Mouse (Mus musculus): Measurements from ENCODE around the gene Gigyf2.

The Gigyf2 gene

DNA sequence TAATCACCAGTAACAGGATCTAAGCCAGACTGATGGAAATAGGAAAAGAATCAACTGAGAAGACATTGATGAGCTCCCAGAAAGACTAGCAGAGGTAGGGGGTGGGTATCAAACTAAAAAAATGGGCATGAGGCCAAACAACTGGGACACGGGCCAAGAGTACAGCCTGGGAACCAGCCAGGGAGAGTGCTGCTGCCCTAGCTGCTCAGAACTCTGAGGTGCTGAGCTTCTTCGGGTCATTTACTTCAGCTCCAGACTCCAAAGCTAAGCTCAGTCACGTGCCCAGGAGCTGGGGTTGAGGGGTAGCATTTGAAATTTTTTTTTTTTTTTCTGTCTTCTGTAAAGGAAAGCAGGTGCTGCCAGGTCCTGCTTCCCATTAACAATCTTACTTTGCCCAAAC is 10.1 kb upstream of the Gigyf2 start:
- DNase-seq (ENCODE audit: extremely low spot score, low spot score) = no peak

DNA sequence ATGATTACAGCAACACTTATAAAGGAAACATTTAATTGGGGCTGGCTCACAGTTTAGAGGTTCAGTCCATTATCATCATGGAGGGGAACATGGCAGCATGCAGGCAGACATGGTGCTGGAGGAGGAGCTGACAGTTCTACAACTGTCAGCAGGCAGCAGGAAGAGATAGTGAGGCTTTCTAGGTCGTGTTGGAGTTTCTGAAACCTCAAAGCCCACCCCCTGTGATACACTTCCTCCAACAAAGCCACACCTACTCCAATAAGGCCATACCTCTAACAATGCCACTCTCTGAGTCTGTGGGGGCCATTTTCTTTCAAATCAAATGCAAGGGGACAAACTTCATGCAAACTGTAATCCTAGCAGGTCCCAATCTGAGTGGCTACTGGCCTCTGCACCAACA is 5.7 kb upstream of the Gigyf2 start:
- DNase-seq (ENCODE audit: extremely low spot score, low spot score) = no peak

DNA sequence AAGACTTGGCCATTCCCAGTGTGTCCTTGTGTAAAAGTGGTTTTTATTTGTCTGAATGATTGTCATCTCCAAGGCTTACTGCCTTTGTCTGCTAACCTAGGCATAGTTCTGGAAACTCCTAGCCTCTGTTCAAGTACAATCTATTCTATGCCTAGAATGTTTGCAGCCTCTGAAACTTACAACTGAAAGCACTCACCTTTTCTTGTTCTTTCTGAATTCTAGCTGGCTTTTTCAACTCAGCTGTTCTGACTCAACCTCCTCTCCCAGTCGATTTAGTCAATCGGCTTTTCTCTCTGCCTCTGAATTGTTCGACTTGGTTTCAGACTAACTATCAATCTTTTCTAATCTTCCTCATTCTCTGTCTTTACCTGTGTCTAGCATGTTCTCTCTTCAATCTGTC is 4.0 kb upstream of the Gigyf2 start:
- no peak for DNase-seq (ENCODE audit: extremely low spot score, low spot score)

DNA sequence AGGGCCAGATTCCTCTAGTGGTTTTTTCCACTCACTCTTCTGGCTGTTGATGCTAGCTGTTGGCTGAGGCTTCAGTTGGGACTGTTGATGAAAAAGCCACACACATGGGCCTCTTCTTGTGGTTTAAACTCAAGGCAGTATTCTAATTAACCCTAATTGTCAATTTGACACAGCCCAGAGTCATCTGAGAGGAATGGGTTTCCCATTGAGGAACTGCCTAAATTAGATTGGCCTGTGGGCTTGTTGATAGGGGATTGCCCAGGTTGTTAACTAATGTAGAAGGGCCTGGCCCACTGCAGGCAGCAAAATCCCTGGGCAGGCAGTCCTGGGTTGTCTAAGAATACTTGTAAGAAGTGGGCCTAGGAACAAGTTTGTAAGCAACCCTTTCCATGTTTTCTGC is 2.1 kb upstream of the Gigyf2 start:
- no peak for DNase-seq (ENCODE audit: extremely low spot score, low spot score)

DNA sequence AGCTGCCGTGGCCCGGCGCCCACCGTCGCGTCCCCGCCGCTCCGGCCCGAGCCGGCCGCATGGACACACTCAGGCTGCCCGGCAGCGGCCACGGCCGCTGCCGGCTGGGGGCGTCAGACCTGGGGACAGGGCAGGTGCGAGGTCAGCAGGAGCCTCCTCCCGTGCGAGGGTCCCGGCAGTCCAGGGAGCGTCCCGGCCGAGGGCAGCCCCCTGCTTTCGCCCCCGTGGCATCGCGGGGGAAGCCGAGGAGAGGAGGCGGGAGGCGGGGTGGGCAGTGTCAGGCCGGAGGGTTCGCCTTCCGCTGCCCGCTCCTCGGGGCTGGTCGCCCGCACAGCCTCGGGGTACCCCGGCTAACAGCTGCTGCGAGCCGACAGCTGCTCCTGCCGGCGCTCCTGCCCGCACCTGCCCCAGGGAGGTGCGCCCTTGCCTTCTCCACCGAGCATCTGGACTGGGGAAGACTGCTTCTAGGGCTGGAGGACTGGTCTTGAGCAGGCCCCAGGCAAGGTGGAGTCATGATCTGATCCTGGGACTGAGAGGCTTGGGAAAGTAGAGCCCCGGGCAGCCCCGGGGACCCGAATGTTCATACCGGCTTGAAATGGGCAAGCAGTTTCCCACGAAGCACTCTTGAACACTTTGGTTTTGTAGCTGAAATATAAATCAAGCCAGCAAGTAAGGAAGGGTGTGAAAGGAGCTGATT is 515 bp downstream of the Gigyf2 start:
- no peak for DNase-seq (ENCODE audit: extremely low spot score, low spot score)

DNA sequence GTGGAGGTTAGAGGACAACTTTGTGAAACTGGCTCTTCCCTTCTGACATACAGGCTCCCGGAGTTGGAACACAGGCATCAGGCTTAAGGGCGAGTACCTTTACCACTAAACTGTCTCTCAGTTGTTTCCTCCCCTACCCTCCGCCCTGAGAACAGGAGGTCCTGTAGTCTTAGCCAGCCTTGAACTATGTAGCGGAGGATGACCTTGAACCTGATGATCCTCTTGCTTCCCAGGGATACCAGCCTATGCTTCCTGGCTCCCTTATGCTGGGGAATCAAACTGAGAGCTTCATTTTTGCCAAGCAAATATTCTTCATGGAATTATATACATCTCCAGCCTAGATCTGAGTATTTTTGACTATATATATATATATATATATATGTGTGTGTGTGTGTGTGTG is 5.0 kb downstream of the Gigyf2 start:
- no peak for DNase-seq (ENCODE audit: extremely low spot score, low spot score)

DNA sequence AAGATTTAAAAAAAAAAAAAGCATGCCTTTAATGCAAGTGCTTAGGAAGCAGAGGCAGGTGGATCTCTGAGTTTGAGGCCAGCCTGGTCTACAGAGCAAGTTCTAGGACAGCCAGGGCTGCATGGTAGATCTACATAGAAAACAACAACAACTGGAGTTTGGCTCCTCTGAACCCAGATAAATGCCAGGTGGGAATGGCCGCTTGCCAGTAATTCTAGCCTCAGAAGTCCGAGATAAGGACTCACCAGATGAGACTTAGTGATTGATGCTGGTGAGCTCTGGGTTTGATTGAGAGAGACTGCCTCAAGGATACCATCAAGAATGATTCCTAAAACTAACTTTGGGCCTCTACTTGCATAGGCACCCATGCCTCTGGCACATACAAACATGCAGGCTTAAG is 23.8 kb downstream of the Gigyf2 start:
- DNase-seq (ENCODE audit: extremely low spot score, low spot score) = no peak

DNA sequence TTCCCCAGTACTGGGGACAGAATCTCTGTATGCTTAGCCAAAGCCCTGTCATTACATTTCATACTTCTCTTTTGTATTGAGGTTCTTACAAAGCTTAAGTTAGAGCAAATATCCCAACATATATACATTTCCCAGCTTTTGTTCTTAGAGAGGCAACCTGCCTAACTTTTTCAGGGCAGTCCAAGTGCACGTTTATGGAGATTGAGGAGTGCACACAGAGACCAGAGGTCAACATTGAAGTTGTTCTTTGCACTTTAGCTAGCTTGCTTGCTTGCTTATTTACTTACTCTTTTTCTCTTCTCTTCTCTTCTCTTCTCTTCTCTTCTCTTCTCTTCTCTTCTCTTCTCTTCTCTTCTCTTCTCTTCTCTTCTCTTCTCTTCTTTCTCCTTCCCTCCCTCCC is 33.5 kb downstream of the Gigyf2 start:
- no peak for DNase-seq (ENCODE audit: extremely low spot score, low spot score)

DNA sequence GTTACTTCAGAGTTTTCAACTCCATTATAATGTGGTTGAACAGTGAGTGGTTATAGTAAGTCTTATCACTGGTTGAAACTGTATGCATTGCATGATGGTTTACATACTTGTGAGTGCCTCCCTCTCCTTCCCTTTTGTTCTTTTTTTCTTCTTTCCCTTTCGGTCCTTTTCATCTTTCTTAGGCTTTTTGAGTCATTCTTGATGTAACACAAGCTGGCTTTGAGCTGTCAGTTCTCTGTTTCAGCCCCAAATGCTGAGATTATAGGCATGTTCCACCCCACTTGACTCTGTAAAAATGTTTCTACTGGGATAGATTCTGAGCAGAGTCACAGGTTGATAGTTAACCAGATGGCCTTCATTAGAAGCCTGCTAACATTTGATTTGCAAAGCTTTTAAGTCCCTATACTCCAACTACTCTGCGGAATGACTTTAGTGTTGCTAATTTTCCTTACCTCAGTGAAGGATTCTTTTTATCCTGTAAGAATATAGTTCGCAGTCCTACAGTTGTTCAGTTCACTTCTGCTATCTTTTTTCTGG is 51.3 kb downstream of the Gigyf2 start:
- no peak for DNase-seq (ENCODE audit: extremely low spot score, low spot score)

DNA sequence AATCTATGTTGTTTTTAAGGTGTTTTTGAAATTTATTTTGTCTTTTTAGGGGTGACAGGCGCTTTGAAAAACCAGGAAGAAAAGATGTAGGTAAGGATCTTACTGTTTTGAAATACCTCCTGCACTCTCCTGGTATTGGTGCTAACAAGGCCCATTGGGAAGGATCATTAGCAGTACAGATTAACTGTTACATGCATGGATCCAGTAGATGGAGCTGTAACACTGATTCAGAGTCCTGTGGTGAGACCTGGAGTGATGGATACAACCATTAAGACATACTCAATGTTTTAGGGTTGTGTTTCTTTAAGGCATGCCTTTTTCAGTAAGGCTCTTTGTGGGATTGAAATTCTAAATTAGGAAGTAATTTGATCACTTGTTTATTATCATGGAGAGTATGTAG is 53.1 kb downstream of the Gigyf2 start:
- no peak for DNase-seq (ENCODE audit: extremely low spot score, low spot score)

DNA sequence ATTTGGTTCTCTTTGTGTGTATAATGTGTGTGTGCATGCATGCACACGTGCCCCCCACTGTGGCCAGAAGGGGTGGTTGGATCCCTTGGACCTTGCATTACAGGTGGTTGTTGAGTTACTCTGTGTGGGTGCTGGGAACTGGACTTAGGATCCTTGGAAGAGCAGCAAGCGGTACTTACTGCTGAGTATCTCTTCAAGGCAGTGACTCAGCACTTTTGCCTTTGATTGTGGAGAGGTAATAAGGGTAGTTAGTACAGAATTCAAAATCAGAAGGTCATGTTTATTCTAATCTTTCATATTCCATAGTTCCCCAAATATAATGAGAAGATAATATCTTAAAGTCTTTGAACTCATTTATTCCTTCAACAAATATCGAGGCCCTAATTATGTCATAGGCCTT is 54.4 kb downstream of the Gigyf2 start:
- DNase-seq (ENCODE audit: extremely low spot score, low spot score) = no peak

DNA sequence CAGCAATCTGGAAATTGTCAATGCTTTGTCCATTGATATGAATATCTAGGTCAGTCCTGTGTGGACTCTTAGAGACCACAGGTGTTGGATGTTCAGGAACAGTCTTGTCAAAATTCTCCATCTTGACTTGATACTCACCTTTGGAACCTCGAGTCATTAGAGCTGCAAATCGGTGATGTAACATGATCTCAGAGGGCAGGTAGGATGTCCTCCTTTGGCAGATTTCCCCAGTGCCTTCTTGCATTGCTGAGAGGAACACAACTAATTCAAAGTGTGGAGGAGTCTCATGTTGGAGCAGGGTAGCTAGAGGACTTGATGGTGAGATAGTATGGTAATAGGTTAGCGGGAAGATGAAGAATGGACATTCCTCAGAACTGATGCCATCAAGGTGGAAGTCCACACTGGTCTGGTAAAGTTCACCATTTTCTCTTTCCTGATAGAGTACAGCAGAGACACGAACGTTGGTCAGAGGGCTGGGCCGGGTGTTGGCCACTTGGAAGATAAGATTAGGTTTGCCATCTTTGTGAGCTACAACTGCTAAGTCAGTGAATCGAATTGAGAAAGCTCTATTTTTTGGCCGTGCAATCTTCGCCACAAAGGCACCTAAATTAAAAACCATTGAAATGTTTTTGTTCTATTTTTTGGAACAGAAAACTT is 59.8 kb downstream of the Gigyf2 start:
- no peak for DNase-seq (ENCODE audit: extremely low spot score, low spot score)

DNA sequence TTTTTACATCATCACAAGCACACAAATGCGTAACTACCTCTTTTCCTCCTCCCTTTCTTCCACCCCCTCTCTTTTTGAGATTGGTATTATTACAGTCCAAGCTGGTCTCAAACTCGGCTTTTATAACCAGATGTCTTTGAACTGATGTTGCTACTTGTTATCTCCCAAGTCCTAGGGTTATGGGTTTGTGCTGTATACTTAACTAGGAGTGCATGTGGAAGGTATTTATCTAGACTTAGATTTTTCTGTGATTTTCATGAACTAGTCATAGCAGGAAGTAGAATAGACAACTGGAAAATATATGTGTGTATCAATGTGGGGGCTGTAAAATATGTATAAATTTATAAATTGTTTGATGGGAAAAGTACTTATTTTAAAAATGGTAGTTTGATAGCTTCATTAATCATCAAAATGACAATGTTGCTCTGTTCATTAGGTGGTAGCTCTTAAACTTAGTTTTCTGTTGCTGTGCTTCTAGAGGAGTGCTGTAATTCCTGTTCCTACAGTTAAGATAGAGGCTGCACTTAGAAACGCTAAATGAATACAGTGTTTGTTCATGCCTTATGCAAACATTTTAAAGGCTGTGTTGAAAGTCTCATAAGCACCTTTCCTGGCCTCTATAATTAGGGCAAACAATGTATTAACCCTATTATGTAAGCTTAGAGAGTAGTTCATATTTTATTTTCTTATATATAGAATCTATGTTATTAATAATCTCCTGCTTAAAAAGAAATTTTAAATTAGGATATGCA is 66.8 kb downstream of the Gigyf2 start:
- no peak for DNase-seq (ENCODE audit: extremely low spot score, low spot score)

DNA sequence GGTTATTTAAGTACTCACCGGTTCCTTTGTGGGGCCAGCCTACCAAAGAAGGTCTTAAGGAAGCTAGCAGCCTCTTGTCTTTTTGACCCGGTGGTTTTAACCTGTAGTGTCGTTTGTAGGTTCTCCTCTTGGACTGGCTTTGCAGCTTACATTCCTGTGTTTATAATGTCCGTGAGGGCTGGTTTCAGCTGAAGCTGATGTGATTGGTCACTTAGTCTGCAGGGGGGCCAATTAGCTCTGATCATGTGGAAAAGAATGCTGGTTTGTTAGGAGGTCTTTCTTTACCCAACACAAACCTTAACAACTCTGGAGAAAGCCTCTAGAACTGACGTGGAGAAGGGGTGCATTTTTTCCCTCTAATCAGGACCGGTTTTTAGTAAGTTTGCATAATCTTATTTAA is 67.8 kb downstream of the Gigyf2 start, which contains the start of gene Kcnj13:
TSS of gene Kcnj13 (minus strand) at position 136 of the 400 bp plus-strand sequence.
- DNase-seq (ENCODE audit: extremely low spot score, low spot score) = no peak

DNA sequence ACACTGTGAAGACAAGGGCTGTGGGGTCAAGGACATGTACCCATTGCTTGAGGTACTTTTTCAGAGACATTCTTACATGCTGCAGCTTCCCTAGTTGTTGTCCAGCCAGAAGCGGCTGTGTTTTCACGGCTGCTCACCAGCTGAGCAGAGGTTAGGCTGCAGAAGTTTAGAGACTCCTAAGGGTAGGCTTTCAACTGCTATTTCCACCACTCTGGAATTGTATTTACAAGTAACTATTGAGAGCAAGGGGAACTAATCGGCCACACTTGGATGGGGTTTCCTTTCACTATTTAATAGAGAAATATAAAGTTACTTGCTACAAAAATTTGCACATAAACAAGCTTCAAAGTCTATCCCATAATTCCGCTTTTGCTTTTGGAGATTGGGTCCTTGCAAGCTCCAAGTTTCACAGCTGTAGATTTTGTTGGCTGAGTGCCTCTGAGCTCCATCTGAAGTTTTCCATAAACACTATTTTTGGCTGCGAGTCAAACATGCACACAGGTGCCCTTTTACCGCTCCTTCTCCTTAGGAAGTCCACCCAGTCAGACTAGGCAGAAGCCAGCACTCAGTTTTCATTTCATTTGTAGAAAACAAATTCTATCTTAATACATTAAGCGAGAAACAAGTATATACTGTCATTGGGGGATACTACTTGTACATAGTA is 70.3 kb downstream of the Gigyf2 start:
- no peak for DNase-seq (ENCODE audit: extremely low spot score, low spot score)

DNA sequence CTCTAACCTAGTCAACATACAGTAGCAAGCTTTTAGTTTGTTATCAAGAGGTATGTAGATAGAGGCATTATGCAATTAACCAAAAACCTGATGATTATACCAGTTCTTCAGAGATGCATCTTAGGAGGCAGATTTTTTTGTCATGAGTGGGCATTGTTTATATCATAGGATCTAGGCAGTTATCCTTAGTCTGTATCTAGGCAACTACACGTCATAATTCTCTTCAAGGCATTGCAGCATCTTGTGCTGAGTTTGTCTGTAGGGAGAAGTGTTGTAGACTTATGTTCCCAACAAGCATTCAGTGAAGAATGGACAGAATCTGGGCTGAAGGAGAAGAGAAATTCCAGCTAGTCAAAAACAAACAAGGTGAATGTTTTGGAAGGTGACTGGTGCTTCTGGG is 77.9 kb downstream of the Gigyf2 start:
- no peak for DNase-seq (ENCODE audit: extremely low spot score, low spot score)

DNA sequence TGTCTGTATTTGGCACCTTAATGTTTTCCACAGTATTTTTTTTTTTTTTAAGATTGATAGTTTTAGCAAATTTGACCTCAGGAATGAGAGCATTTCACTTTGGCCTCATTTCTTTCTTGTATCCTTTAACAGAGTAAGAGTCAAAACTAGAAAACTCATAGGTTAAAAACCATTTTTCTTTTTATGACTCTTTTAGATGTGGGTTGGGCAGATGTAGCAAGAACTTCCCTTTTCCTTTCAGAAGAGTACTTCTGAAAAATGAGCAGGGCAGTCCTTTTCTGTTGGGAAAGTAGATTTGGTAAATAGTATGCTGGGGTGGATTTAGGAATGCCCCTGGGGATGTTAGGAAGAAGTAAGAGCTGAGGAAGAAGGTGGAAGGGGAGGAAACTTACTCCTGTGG is 79.2 kb downstream of the Gigyf2 start:
- no peak for DNase-seq (ENCODE audit: extremely low spot score, low spot score)

DNA sequence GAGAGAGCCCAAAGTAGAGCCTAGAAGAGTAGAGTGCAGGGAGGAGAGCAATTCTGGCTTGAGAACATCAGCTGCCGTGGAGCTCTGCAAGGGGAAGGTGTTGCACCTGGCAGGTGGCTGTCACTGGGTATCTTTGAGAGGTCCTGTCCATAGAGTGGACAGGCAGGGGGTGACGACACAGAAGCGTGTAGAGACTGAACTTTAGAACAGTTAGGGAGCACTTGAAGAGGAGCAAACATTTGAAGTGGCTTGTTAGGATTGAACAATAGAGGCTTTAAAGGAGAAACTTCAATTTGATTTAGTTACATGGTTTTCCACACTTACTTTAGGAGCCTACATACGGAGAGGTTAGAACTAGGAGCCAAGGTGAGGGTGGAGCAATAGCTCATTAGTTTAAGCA is 82.6 kb downstream of the Gigyf2 start:
- DNase-seq (ENCODE audit: extremely low spot score, low spot score) = no peak

DNA sequence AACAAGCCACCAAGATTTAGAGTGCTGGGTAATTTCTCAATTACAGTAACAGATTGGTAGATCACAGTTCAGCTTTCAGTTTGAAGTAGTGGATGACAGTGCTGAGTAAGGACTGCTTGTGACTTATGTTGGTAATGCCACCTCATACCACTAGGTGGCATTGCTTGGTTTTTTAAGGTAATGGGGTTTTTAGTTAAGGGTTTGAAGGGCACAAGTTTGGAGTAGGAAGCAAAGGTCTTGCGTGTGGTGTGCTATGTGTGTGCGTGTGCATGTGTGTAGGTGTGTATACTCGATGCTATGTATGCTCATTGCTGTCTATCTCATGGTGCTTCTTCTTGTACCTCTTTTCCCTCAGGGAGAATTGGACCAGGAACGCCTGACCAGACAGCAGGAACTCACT is 91.9 kb downstream of the Gigyf2 start:
- no peak for DNase-seq (ENCODE audit: extremely low spot score, low spot score)

DNA sequence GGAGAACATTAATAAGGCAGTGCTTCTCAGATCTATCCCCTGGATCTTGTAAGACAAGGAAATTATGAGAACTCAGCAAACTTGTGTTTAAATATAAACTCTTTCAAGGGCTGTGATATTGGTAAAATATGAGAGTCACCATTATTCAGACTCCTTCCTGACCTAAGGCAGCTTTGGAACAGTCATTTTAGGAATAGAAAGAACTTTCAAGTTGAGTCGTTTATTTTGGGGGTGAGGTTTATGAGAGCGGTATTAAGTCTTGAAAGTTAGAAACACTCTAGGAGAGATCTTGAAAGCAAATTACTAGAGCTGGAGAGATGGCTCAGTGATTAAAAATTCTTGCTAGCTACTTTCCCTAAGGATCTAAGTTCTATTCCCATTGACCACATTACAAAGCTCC is 108.3 kb downstream of the Gigyf2 start:
- DNase-seq (ENCODE audit: extremely low spot score, low spot score) = no peak

DNA sequence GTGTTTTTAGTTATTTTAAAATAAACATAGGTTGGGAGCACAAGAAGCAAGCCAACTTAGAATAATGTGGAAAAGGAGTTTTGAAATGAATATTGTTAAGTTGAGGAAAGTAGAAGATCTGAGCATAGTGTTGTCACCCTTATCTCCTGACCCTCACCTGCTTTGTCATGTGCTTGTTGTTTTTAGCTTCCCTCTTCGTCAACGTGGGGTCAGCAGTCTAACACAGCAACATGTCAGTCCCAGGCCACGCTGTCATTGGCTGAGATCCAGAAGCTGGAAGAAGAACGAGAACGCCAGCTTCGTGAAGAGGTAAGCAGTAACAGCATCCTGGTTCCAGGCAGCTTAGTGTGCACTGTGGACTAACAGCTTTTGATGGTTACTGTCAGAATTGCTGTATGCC is 109.8 kb downstream of the Gigyf2 start:
- DNase-seq (ENCODE audit: extremely low spot score, low spot score) = no peak
